Mouse (Mus musculus) testis, adult 2 months (tissue): ENCODE results near the gene Xrcc4. TPM values are rescaled to one million over a fixed set of nuclear protein-coding genes. Genes with fewer than 3 reads are reported as not detected.

Experiments
- H3K27ac ChIP-seq: fragments of 200-500 bp; 2 replicates; pipeline ENCODE4 v1.5.1; 2012; ENCODE audit warnings: low read depth, low read length; ENCODE audit not compliant: control insufficient read depth, insufficient read depth
- H3K27me3 ChIP-seq: fragments of 200-500 bp; 2 replicates; pipeline ENCODE4 v1.6.1; 2012; ENCODE audit warnings: mild to moderate bottlenecking, low read length, moderate library complexity; ENCODE audit not compliant: control insufficient read depth, insufficient read depth
- H3K36me3 ChIP-seq: fragments of 200-500 bp; 2 replicates; pipeline ENCODE4 v1.6.1; 2012; ENCODE audit warnings: mild to moderate bottlenecking, low read length; ENCODE audit not compliant: control insufficient read depth, insufficient read depth
- H3K4me1 ChIP-seq: fragments of 200-500 bp; 2 replicates; pipeline ENCODE4 v1.6.1; 2012; ENCODE audit warnings: low read length; ENCODE audit not compliant: control insufficient read depth, insufficient read depth
- H3K4me3 ChIP-seq: fragments of 200-500 bp; 2 replicates; pipeline ENCODE4 v1.5.1; 2012; ENCODE audit warnings: low read depth, mild to moderate bottlenecking, low read length, moderate library complexity, mixed read lengths; ENCODE audit not compliant: control insufficient read depth
- CTCF ChIP-seq: fragments of 200-500 bp; IDR thresholded peaks from 2 replicates; pipeline ENCODE4 v1.5.1; 2012; ENCODE audit warnings: low read depth, mild to moderate bottlenecking, inconsistent platforms, low read length, moderate library complexity; ENCODE audit not compliant: control insufficient read depth, insufficient read depth, insufficient replicate concordance
- POLR2A ChIP-seq: fragments of 200-500 bp; IDR thresholded peaks from 2 replicates; pipeline ENCODE4 v1.6.1; 2012; ENCODE audit warnings: low read depth, mild to moderate bottlenecking, inconsistent platforms, low read length, moderate library complexity; ENCODE audit not compliant: control insufficient read depth
- polyA plus RNA-seq: library from polyadenylated mRNA; depleted of rRNA; stranded (reverse); fragments of >200 nt; gene quantifications from 2 replicates; pipeline ENCODE4 v1.2.3, GENCODE M21; 2012

Gene Xrcc4
- polyA plus RNA-seq, 1 experiment = 21.0 TPM

DNA sequence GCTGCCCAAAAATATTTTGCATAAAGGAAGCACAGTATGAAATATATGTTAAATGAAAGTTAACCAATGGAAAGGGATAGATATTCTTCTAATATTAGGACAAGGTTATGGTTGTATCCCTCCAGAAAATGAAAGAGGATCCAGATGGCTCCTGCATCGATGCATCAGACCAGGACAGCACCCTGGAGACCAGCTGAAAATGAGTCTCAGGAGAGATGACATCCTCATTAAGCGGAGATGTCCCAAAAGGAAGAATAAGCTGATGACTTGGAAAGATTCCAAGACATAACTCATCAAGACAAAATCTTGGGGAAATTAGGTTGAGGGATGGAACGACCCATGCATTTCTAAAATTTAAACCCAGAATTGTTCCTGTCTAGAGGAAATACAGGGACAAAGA lies 37.0 kb downstream of the Xrcc4 start:
- Histone ChIP-seq H3K27ac (no peak overlapping the region), H3K27me3 (no peaks in the 10 kb centered on the region), H3K4me1 (no peaks in the 10 kb centered on the region), H3K36me3 (no peaks in the 10 kb centered on the region), H3K4me3 (no peak overlapping the region)
- TF ChIP-seq POLR2A (no peak), CTCF (no peak)

- no peaks in the 10 kb centered on the region for H3K27me3 ChIP-seq
- TF ChIP-seq CTCF (no peak), POLR2A (no peak)
- no peak overlapping the region for H3K4me3 ChIP-seq
- no peaks in the 10 kb centered on the region for H3K36me3 ChIP-seq
- H3K27ac ChIP-seq = no peak overlapping the region
- H3K4me1 ChIP-seq = no peaks in the 10 kb centered on the region
Measured at GRCm38 (mm10) chr13:90051735-90052134, 37.7 kb downstream of the Xrcc4 start.

DNA sequence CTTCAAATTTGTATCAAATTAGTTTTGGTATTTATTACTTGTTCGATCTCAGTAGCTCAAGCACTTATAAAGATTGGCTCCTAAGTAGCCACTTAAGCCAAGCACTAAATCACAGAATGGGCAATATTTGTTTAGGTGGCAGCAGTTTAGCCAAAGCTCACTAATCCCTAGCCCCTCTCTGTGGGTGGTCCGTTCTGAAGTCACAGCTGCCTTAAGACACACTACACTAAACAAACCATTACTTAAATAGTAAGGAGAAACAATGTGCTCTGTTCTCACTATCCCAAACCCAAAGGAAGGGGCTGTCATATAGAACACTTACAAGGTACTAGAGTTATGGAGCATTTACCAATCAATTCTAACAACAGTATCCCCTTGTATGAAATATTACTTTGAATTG lies 49.8 kb downstream of the Xrcc4 start:
- Histone ChIP-seq H3K27me3 (no peaks in the 10 kb centered on the region), H3K36me3 (no peaks in the 10 kb centered on the region), H3K27ac (no peak overlapping the region), H3K4me3 (no peak overlapping the region), H3K4me1 (no peaks in the 10 kb centered on the region)
- TF ChIP-seq POLR2A (no peak), CTCF (no peak)

GRCm38 (mm10) chr13:90032977-90033376 lies 56.4 kb downstream of the Xrcc4 start:
- H3K27me3 ChIP-seq = no peaks in the 10 kb centered on the region
- TF ChIP-seq POLR2A = no peak
- no peak for TF ChIP-seq CTCF
- no peak overlapping the region for H3K27ac ChIP-seq
- no peak overlapping the region for H3K4me3 ChIP-seq
- H3K36me3 ChIP-seq = no peaks in the 10 kb centered on the region
- H3K4me1 ChIP-seq = no peaks in the 10 kb centered on the region

- Histone ChIP-seq H3K27ac (no peak overlapping the region), H3K4me3 (no peak overlapping the region), H3K4me1 (no peaks in the 10 kb centered on the region), H3K27me3 (no peaks in the 10 kb centered on the region), H3K36me3 (no peaks in the 10 kb centered on the region)
- TF ChIP-seq CTCF (no peak), POLR2A (no peak)
Measured at GRCm38 (mm10) chr13:90032523-90032922, 56.9 kb downstream of the Xrcc4 start.

GRCm38 (mm10) chr13:90030911-90031310 lies 58.5 kb downstream of the Xrcc4 start:
- H3K4me3 ChIP-seq = no peak overlapping the region
- no peaks in the 10 kb centered on the region for H3K4me1 ChIP-seq
- H3K27ac ChIP-seq = no peak overlapping the region
- TF ChIP-seq CTCF (no peak), POLR2A (no peak)
- no peaks in the 10 kb centered on the region for H3K27me3 ChIP-seq
- no peaks in the 10 kb centered on the region for H3K36me3 ChIP-seq

- Histone ChIP-seq H3K27me3 (no peaks in the 10 kb centered on the region), H3K4me1 (no peaks in the 10 kb centered on the region), H3K36me3 (no peaks in the 10 kb centered on the region), H3K4me3 (no peak overlapping the region), H3K27ac (no peak overlapping the region)
- TF ChIP-seq POLR2A (no peak), CTCF (no peak)
Measured at GRCm38 (mm10) chr13:90012620-90013019, 76.8 kb downstream of the Xrcc4 start.

- no peak overlapping the region for H3K4me3 ChIP-seq
- H3K36me3 ChIP-seq = no peaks in the 10 kb centered on the region
- H3K4me1 ChIP-seq = no peaks in the 10 kb centered on the region
- no peak for TF ChIP-seq CTCF
- no peaks in the 10 kb centered on the region for H3K27me3 ChIP-seq
- H3K27ac ChIP-seq = no peak overlapping the region
Measured at GRCm38 (mm10) chr13:90012198-90012597, 77.2 kb downstream of the Xrcc4 start.
